Comparison of ENCODE assay signal across 8 mouse cellular contexts in the genomic region with DNA sequence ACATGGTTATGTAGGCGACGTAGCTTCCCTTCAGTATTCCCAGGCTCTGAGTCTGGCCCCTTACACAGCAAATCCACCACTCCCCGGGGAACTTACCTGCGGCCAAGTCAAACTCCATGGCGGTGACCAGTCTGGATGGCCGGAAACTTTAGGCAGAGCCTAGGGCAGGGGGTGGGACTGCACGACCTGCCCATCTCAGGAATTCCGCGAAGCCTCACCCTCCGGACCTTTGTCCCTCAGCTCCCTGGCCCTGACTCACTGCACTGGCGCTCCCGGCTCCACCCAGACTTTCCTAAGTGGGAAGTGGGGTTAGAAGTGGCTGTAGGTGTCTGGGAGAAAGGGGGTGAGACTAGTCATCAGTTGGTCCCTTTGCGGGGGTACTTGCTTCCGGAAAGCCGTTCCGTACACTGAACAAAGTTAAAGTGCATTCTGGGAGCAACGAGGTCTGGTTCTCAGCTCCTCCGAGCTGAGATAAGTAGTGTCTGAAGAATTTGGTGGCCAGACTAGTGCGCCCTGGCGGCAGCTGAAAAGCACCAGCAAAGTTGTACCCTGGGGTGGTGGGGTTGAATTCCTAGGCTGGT. TPM values are rescaled to one million over a fixed set of nuclear protein-coding genes. Genes with fewer than 3 reads are reported as not detected.
DNase-seq lines count a peak whose midpoint lies in the region; ATAC-seq and TF ChIP-seq lines count a peak whose summit lies in the region.

A gene (minus strand): TSS at position 206 of the 581 bp plus-strand sequence.

- ATAC-seq in heart, postnatal 0 days (ENCODE audit: insufficient read depth, low read depth): peak; percentile 27; the same call in 1 of the 2 replicates
- ATAC-seq in megakaryocyte, adult 5-6 weeks (ENCODE audit: poor library complexity, severe bottlenecking): peak; percentile 4; the same call in 1 of the 2 replicates

- peak; percentile 33 for DNase-seq in ES-E14 (ENCODE audit: low read depth, low spot score)
- peak; percentile 62 for DNase-seq in embryo, embryonic 10.5 days (ENCODE audit: low spot score)
- DNase-seq in heart, postnatal 0 days (ENCODE audit: low spot score): peak; percentile 56
- peak; percentile 68 to 84 for DNase-seq in kidney, postnatal 25 days
- peak; percentile 50 for DNase-seq in thymus, adult 2 months
- no peak for DNase-seq in gastrocnemius, postnatal 36 days
- DNase-seq in cerebellum, adult 11-12 months: no peak

- WGBS in heart, postnatal 0 days: 12% methylated on average over 20 of the region's 20 CpGs
- 54% methylated on average over 20 of the region's 20 CpGs for WGBS in thymus, adult 2 months

- H3K9ac ChIP-seq in ES-E14 (ENCODE audit: insufficient read depth, low read depth, low read length, poor library complexity, severe bottlenecking): peak within 1 kb of the TSS; percentile 45
- H3K9ac ChIP-seq in heart, postnatal 0 days (replicated peaks; ENCODE audit: low read depth, low read length): peak within 1 kb of the TSS; percentile 35

- TF ChIP-seq CTCF in heart, postnatal 0 days (IDR thresholded peaks at IDR 0.05; ENCODE audit: low read depth): peak; percentile 20
- TF ChIP-seq CTCF in thymus, adult 2 months (IDR thresholded peaks at IDR 0.05; ENCODE audit: borderline replicate concordance, control insufficient read depth, extremely low read depth, insufficient read depth, low read length, poor library complexity): no peak

- peak within 1 kb of the TSS; percentile 69 for H3K4me2 ChIP-seq in heart, postnatal 0 days (ENCODE audit: low read depth, low read length)

- H3K36me3 ChIP-seq in ES-E14 (ENCODE audit: control insufficient read depth, insufficient read depth, low read length, poor library complexity, severe bottlenecking): peaks cover 22% of the 10 kb centered on the region; the same call in 1 of the 2 replicates
- H3K36me3 ChIP-seq in heart, postnatal 0 days (replicated peaks; ENCODE audit: control insufficient read depth, insufficient read depth, low read length): peaks cover 27% of the 10 kb centered on the region
- no peaks in the 10 kb centered on the region for H3K36me3 ChIP-seq in thymus, adult 2 months (ENCODE audit: control insufficient read depth, insufficient read depth, low read length)

- peaks cover 0 to 20% of the 10 kb centered on the region in 2 experiments; a peak in 1 of 4 replicates for H3K4me1 ChIP-seq in ES-E14 (ENCODE audit: control insufficient read depth in 2 of 2, insufficient read depth in 2 of 2, low read length in 2 of 2, poor library complexity in 1 of 2)
- 0 out of 2 replicates have a peak, but pooled peaks cover 4% of the 10 kb centered on the region for H3K4me1 ChIP-seq in heart, postnatal 0 days (ENCODE audit: control insufficient read depth, insufficient read depth)
- peaks cover 42% of the 10 kb centered on the region for H3K4me1 ChIP-seq in thymus, adult 2 months (replicated peaks; ENCODE audit: control insufficient read depth, insufficient read depth, low read length)

- no peak for TF ChIP-seq EP300 in heart, postnatal 0 days (IDR thresholded peaks at IDR 0.05; ENCODE audit: low read depth)

- H3K4me3 ChIP-seq in ES-E14 (ENCODE audit: insufficient read depth in 1 of 2, low read depth in 1 of 2, low read length in 2 of 2, poor library complexity in 1 of 2, severe bottlenecking in 1 of 2): peak within 1 kb of the TSS; percentile 48 to 57
- H3K4me3 ChIP-seq in heart, postnatal 0 days (ENCODE audit: low read depth, low read length): peak within 1 kb of the TSS; percentile 39
- H3K4me3 ChIP-seq in thymus, adult 2 months (ENCODE audit: control insufficient read depth, insufficient read depth, low read length): peak within 1 kb of the TSS; percentile 46

- H3K27ac ChIP-seq in ES-E14 (ENCODE audit: insufficient read depth, low read depth, low read length, poor library complexity, severe bottlenecking): peak within 1 kb of the TSS; percentile 56
- peak within 1 kb of the TSS; percentile 40 for H3K27ac ChIP-seq in heart, postnatal 0 days (ENCODE audit: low read depth)
- H3K27ac ChIP-seq in thymus, adult 2 months (ENCODE audit: control insufficient read depth, insufficient read depth, low read length): peak within 1 kb of the TSS; percentile 28; the same call in 1 of the 2 replicates

- no peaks in the 10 kb centered on the region for H3K9me3 ChIP-seq in ES-E14 (ENCODE audit: control insufficient read depth, insufficient read depth, low read depth, low read length)
- no peaks in the 10 kb centered on the region for H3K9me3 ChIP-seq in heart, postnatal 0 days (replicated peaks; ENCODE audit: control insufficient read depth, low read length)

- H3K27me3 ChIP-seq in heart, postnatal 0 days (ENCODE audit: control insufficient read depth, insufficient read depth, low read length): no peaks in the 10 kb centered on the region
- H3K27me3 ChIP-seq in thymus, adult 2 months (ENCODE audit: control insufficient read depth, insufficient read depth, low read length): no peaks in the 10 kb centered on the region

- intact Hi-C loops in gastrocnemius, postnatal 36 days (cut with DNase I): loop anchor here (5.0 kb wide), 1 partner anchor 121 kb away; a partner anchor contains a TSS

- TF ChIP-seq POLR2A in thymus, adult 2 months (IDR thresholded peaks at IDR 0.05; ENCODE audit: control insufficient read depth, extremely low read depth, insufficient read depth, low read length, poor library complexity): 0 out of 2 replicates have a peak, but pooled peaks have one; percentile 30

- in situ Hi-C loops in ES-E14 (cut with MboI; ENCODE audit: low sequenced_read_pairs in 2 of 2, unreplicated experiment in 2 of 2): no loop called here

TF ChIP-seq in ES-E14, 5 proteins besides CTCF, POLR2A, EP300 and RAD21:
- no peak for TF ChIP-seq ZC3H11A (IDR thresholded peaks at IDR 0.05; ENCODE audit: borderline replicate concordance, low read depth, low read length)
- TF ChIP-seq CHD2 (IDR thresholded peaks at IDR 0.05; ENCODE audit: low read depth, low read length): no peak
- TF ChIP-seq HCFC1 (IDR thresholded peaks at IDR 0.05; ENCODE audit: borderline replicate concordance, insufficient read depth, low read length): no peak
- TF ChIP-seq MAFK (IDR thresholded peaks at IDR 0.05; ENCODE audit: insufficient read depth, low read depth, low read length): no peak
- TF ChIP-seq ZNF384 (IDR thresholded peaks at IDR 0.05; ENCODE audit: low read depth, low read length): no peak

RNA-seq across cellular contexts. Expression of the gene that starts here (rescaled TPM):
- total RNA-seq in ES-E14 (2012; rRNA removed): 19.9 and 20.0 TPM in 2 replicates
- total RNA-seq in heart, postnatal 0 days (2014; rRNA removed; ENCODE audit: low replicate concordance): 0.42 and 1.5 TPM in 2 replicates
- 11.8 and 14.0 TPM in 2 replicates for polyA plus RNA-seq in heart, postnatal 0 days (2015; fragmentation: Nextera tagmentation; extraction: Ambion mirVana)
- total RNA-seq in megakaryocyte, adult 5-6 weeks (2015): not detected in 2 replicates
- 0.37 and 2.4 TPM in 2 replicates for total RNA-seq in megakaryocyte, adult 5-6 weeks (2017)
- 3.6 and 3.7 TPM in 2 replicates for polyA plus RNA-seq in thymus, adult 2 months (2012; rRNA removed)
- under 1 TPM; 0.28 to 0.86 TPM for total RNA-seq in gastrocnemius, postnatal 36 days (2021)

Comparison
In these comparisons a context has a peak if more than half of its experiments do, and no peak if none do; other contexts are left out.
1. DNase-seq: peak in ES-E14 (single experiment), embryo, embryonic 10.5 days (single experiment), heart, postnatal 0 days (single experiment), kidney, postnatal 25 days (2 of 2) and thymus, adult 2 months (single experiment); none in gastrocnemius, postnatal 36 days (0 of 2) and cerebellum, adult 11-12 months (single experiment).
2. Peak in every context shown above with its lines, with median percentiles within 50 percentile points of each other: H3K27ac ChIP-seq and H3K4me3 ChIP-seq.